In the genomic region with DNA sequence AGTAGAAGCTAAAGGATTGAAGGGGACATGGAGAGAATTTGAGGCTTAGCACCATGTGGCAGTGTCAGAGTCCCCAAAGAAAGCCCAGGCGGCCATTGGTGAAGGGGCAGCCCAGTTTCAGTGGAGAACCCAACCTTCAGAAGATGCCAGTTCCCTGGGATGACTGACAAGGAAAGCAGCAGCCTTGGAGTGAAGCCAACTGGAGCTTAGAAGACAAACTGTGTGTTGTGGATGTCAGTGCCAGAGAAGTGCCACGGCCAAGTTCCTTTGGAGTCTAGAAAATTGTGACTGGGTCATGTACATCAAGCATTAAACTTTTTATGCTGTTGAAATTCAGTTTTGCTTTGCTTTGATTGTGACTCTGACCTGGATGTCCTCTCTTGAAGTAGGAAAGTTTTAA, we compare ENCODE assay signal across 24 mouse cellular contexts.
A peak's percentile ranks its signal among the peaks of the same experiment; 100 is the strongest.
DNase-seq lines count a peak whose midpoint lies in the region; ATAC-seq and TF ChIP-seq lines count a peak whose summit lies in the region.
"Had no signal": no experiment of that assay in that cellular context is flagged by ENCODE, and none has a peak within 500 bp of the region (broad histone marks: within the 10 kb centered on the region; RNA-seq: fewer than 3 reads in every experiment).

No protein-coding gene starts in this region.

- TF ChIP-seq CTCF in hindbrain, postnatal 0 days (IDR thresholded peaks at IDR 0.05; ENCODE audit: low read depth), result no peak
- TF ChIP-seq CTCF in brain, embryonic 14.5 days (IDR thresholded peaks at IDR 0.05; ENCODE audit: borderline replicate concordance, extremely low read depth, insufficient read depth, insufficient read length), result no peak

- H3K9me3 ChIP-seq in hindbrain, postnatal 0 days (ENCODE audit: low read length), result no peaks in the 10 kb centered on the region
- no peaks in the 10 kb centered on the region for H3K9me3 ChIP-seq in hindbrain, embryonic 12.5 days (replicated peaks)
- H3K9me3 ChIP-seq: embryonic facial prominence, embryonic 15.5 days; heart, embryonic 15.5 days; liver, embryonic 13.5 days; midbrain, embryonic 10.5 days; neural tube, embryonic 13.5 days had no signal

- no peak for ATAC-seq in hindbrain, postnatal 0 days
- no peak for ATAC-seq in hindbrain, embryonic 12.5 days (ENCODE audit: low FRiP score)
- ATAC-seq: hindbrain, embryonic 16.5 days had no signal

- H3K36me3 ChIP-seq in hindbrain, postnatal 0 days (ENCODE audit: insufficient read depth, low read length), result no peaks in the 10 kb centered on the region
- H3K36me3 ChIP-seq in hindbrain, embryonic 12.5 days, result no peaks in the 10 kb centered on the region
- H3K36me3 ChIP-seq: embryonic facial prominence, embryonic 15.5 days; heart, embryonic 15.5 days; liver, embryonic 13.5 days; midbrain, embryonic 10.5 days; neural tube, embryonic 13.5 days had no signal

- no peak overlapping the region for H3K9ac ChIP-seq in hindbrain, postnatal 0 days (replicated peaks; ENCODE audit: low read length)
- no peak overlapping the region for H3K9ac ChIP-seq in hindbrain, embryonic 12.5 days
- H3K9ac ChIP-seq: embryonic facial prominence, embryonic 15.5 days; heart, embryonic 15.5 days; liver, embryonic 13.5 days; lung, embryonic 14.5 days; neural tube, embryonic 13.5 days had no signal

- H3K4me3 ChIP-seq in hindbrain, postnatal 0 days (ENCODE audit: low read length), result no peak overlapping the region
- no peak overlapping the region for H3K4me3 ChIP-seq in hindbrain, embryonic 12.5 days
- H3K4me3 ChIP-seq: embryonic facial prominence, embryonic 15.5 days; heart, adult 2 months; heart, embryonic 15.5 days; liver, embryonic 13.5 days; midbrain, embryonic 10.5 days; neural tube, embryonic 13.5 days had no signal

- H3K4me2 ChIP-seq in hindbrain, postnatal 0 days (ENCODE audit: low read depth, low read length), result no peak overlapping the region
- no peak overlapping the region for H3K4me2 ChIP-seq in hindbrain, embryonic 12.5 days (replicated peaks)
- H3K4me2 ChIP-seq: embryonic facial prominence, embryonic 15.5 days; heart, embryonic 15.5 days; liver, embryonic 13.5 days; lung, embryonic 14.5 days; neural tube, embryonic 13.5 days had no signal

- H3K27me3 ChIP-seq in hindbrain, postnatal 0 days (ENCODE audit: insufficient read depth, low read length), result no peaks in the 10 kb centered on the region
- H3K27me3 ChIP-seq in hindbrain, embryonic 12.5 days, result no peaks in the 10 kb centered on the region
- H3K27me3 ChIP-seq: CH12.LX; embryonic facial prominence, embryonic 15.5 days; heart, embryonic 15.5 days; liver, embryonic 13.5 days; neural tube, embryonic 13.5 days had no signal

- no peak for TF ChIP-seq POLR2A in brain, embryonic 14.5 days (IDR thresholded peaks at IDR 0.05; ENCODE audit: borderline replicate concordance, extremely low read depth, insufficient read depth, insufficient read length, poor library complexity, severe bottlenecking)

- no peak overlapping the region for H3K27ac ChIP-seq in hindbrain, postnatal 0 days
- no peak overlapping the region for H3K27ac ChIP-seq in hindbrain, embryonic 12.5 days
- H3K27ac ChIP-seq: embryonic facial prominence, embryonic 15.5 days; heart, adult 2 months; heart, embryonic 15.5 days; kidney, postnatal 0 days; liver, embryonic 13.5 days; macrophage; midbrain, embryonic 10.5 days; neural tube, embryonic 13.5 days had no signal

- H3K4me1 ChIP-seq in hindbrain, postnatal 0 days (ENCODE audit: insufficient read depth, low read length), result no peaks in the 10 kb centered on the region
- no peaks in the 10 kb centered on the region for H3K4me1 ChIP-seq in hindbrain, embryonic 12.5 days
- H3K4me1 ChIP-seq: embryonic facial prominence, embryonic 15.5 days; heart, embryonic 15.5 days; liver, embryonic 13.5 days; midbrain, embryonic 10.5 days; neural tube, embryonic 13.5 days had no signal

- WGBS in hindbrain, postnatal 0 days, result 54% methylated on average over 2 of the region's 2 CpGs
- WGBS in hindbrain, embryonic 12.5 days, result 88% methylated on average over 2 of the region's 2 CpGs

- peak; percentile 61 to 70 for DNase-seq in cerebellum, postnatal 10 days
- no peak for DNase-seq in cerebellum, adult 11 months
- peak; percentile 44 for DNase-seq in hindbrain, postnatal 0 days (ENCODE audit: low spot score)
- peak; percentile 20 for DNase-seq in Muller cell, postnatal 12 days (ENCODE audit: inconsistent ontology term)
- DNase-seq in brain, embryonic 14.5 days (ENCODE audit: low read depth), result peak; percentile 52
- DNase-seq in ovary, postnatal 14 days (ENCODE audit: low spot score), result no peak
- DNase-seq: cerebellum, adult 9-11 months; heart, adult 2 months; heart, postnatal 4 days; kidney, adult 11 months; layer of hippocampus, postnatal 36 days; liver, embryonic 13.5 days; lung, embryonic 14.5 days; right cerebral cortex, postnatal 14 days; thymus, postnatal 36 days had no signal

Comparison
In these comparisons a context has a peak if more than half of its experiments do, and no peak if none do; other contexts are left out.
1. DNase-seq: peak in cerebellum, postnatal 10 days (2 of 2), hindbrain, postnatal 0 days (single experiment), Muller cell, postnatal 12 days (single experiment) and brain, embryonic 14.5 days (single experiment); none in cerebellum, adult 11 months (single experiment) and ovary, postnatal 14 days (single experiment).